Mouse (Mus musculus): ENCODE data around the gene Hand1.

DNA sequence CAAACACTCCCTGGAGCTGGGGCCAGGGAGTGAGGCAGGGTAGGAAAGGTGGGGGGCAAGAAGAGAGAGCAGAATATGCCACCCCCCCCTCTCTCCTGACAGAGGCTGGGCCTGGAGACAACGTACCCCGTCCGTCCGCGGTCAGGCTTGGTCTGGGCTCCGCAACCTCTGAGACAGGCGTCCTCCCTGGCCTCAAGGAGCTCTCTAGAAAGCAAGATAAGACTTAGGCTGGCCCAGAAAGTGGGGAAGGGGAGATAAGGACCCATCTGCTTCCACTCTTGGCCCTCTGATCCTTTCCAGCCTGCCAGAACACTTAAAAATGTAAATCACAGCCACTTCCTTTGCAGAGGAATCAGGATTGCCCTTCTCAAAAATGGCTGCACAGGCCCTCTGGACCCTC, 33.8 kb upstream of the Hand1 start:
- TF ChIP-seq CTCF (IDR thresholded peaks at IDR 0.05; ENCODE audit: low read depth) (no peak), EP300 (IDR thresholded peaks at IDR 0.05; ENCODE audit: low read depth) (no peak)

Measured in liver, postnatal 0 days (tissue).